Comparison of ENCODE assay signal across 8 mouse cellular contexts in the genomic region with DNA sequence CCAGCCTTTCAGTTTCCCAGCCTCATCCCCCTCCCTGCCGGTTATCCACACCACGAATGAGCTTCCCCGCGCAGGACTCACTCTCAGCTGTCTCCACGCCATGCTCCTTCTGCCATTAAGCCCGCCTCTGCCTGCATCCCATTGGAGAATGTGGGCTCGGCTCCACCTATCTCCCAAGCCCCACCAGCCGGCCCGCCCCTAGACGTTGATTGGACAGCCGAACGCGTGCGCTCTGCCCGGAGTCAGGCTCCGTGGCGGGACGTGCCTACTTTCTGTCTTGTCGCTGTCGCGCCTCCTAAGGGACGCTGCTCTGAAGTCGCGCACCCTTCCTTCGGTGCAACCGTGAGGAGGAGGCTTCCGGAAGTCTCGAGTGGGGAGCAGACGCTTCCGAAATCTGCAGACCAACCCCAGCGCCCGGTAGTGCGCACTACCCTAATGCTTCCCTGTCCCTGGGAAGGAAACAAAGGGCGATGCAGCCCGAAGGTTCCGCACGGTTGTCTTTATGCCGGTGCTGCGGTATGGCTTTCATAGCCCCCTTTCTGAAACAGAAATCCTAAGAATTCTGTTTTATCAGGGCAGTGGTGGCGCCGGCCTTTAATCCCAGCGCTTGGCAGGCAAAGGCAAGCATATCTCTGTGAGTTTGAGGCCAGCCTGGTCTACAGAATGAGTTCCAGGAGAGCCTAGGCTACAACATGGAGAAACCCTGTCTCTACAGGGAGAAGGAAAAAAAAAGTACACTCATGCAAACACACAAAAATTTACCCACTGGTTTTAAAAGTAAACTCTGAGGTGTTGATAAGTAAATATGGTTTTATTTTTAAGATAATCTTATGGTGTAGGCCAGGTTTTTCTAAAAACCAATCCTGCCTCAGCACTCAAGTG. TPM values are rescaled to one million over a fixed set of nuclear protein-coding genes. Genes with fewer than 3 reads are reported as not detected.
A peak's percentile ranks its signal among the peaks of the same experiment; 100 is the strongest.
DNase-seq lines count a peak whose midpoint lies in the region; ATAC-seq and TF ChIP-seq lines count a peak whose summit lies in the region.

A gene (minus strand): TSS at position 403 of the 882 bp plus-strand sequence.

- H3K4me3 ChIP-seq in bone marrow macrophage, adult 2 months (ENCODE audit: insufficient read depth, low read length), result peak within 1 kb of the TSS; percentile 87
- H3K4me3 ChIP-seq in embryonic fibroblast, embryonic 13.5 days (ENCODE audit: insufficient read depth, low read length), result peak within 1 kb of the TSS; percentile 76
- peak within 1 kb of the TSS; percentile 57 for H3K4me3 ChIP-seq in kidney, embryonic 14.5 days (ENCODE audit: low read length)
- H3K4me3 ChIP-seq in limb, embryonic 15.5 days, result peak within 1 kb of the TSS; percentile 68

- H3K9ac ChIP-seq in kidney, embryonic 14.5 days (ENCODE audit: low read depth, low read length), result peak within 1 kb of the TSS; percentile 48
- peak within 1 kb of the TSS; percentile 63 for H3K9ac ChIP-seq in limb, embryonic 15.5 days

- TF ChIP-seq POLR2A in bone marrow macrophage, adult 2 months (IDR thresholded peaks at IDR 0.05; ENCODE audit: borderline replicate concordance, low read depth, low read length), result no peak
- TF ChIP-seq POLR2A in embryonic fibroblast, embryonic 13.5 days (IDR thresholded peaks at IDR 0.05; ENCODE audit: low read depth, low read length), result peak; percentile 93

- no peaks in the 10 kb centered on the region for H3K27me3 ChIP-seq in kidney, embryonic 14.5 days (ENCODE audit: control insufficient read depth, insufficient read depth, low read length)
- no peaks in the 10 kb centered on the region for H3K27me3 ChIP-seq in limb, embryonic 15.5 days

- peaks cover 8% of the 10 kb centered on the region; the same call in 1 of the 2 replicates for H3K4me1 ChIP-seq in bone marrow macrophage, adult 2 months (ENCODE audit: control insufficient read depth, insufficient read depth, low read length)
- H3K4me1 ChIP-seq in embryonic fibroblast, embryonic 13.5 days (ENCODE audit: control insufficient read depth, insufficient read depth, low read length), result 0 out of 2 replicates have a peak, but pooled peaks cover 4% of the 10 kb centered on the region
- peaks cover 11% of the 10 kb centered on the region for H3K4me1 ChIP-seq in kidney, embryonic 14.5 days (ENCODE audit: control insufficient read depth, insufficient read depth, low read length)
- peaks cover 17% of the 10 kb centered on the region for H3K4me1 ChIP-seq in limb, embryonic 15.5 days

- H3K4me2 ChIP-seq in kidney, embryonic 14.5 days (replicated peaks; ENCODE audit: low read depth, low read length), result peak within 1 kb of the TSS; percentile 67
- H3K4me2 ChIP-seq in limb, embryonic 15.5 days, result peak within 1 kb of the TSS; percentile 72

- ATAC-seq in kidney, embryonic 14.5 days (ENCODE audit: low FRiP score, low TSS enrichment), result peak; percentile 99
- peak; percentile 96 for ATAC-seq in limb, embryonic 15.5 days (ENCODE audit: insufficient number of reproducible peaks, low FRiP score, low TSS enrichment, low read depth)

- TF ChIP-seq CTCF in bone marrow macrophage, adult 2 months (IDR thresholded peaks at IDR 0.05; ENCODE audit: low read depth, low read length), result no peak
- no peak for TF ChIP-seq CTCF in embryonic fibroblast, embryonic 13.5 days (IDR thresholded peaks at IDR 0.05; ENCODE audit: borderline replicate concordance, insufficient read depth, low read length)

- no peaks in the 10 kb centered on the region for H3K9me3 ChIP-seq in kidney, embryonic 14.5 days (ENCODE audit: control insufficient read depth, low read length)
- no peaks in the 10 kb centered on the region for H3K9me3 ChIP-seq in limb, embryonic 15.5 days

- DNase-seq in A20 (ENCODE audit: low read depth, low spot score), result peak; percentile 98
- peak; percentile 97 to 98 for DNase-seq in heart, adult 9 months (ENCODE audit: low spot score in 2 of 2)
- peak; percentile 88 to 92 for DNase-seq in monocyte, adult 2 months (ENCODE audit: low read depth in 1 of 2, low spot score in 2 of 2)
- DNase-seq in spleen, postnatal 36 days (ENCODE audit: low spot score in 2 of 2), result peak; percentile 96 to 97

- under 1% methylated on average over 42 of the region's 42 CpGs for WGBS in kidney, embryonic 14.5 days
- under 1% methylated on average over 42 of the region's 42 CpGs for WGBS in limb, embryonic 15.5 days

- H3K36me3 ChIP-seq in kidney, embryonic 14.5 days (ENCODE audit: control insufficient read depth, insufficient read depth, low read length), result peaks cover 21% of the 10 kb centered on the region
- peaks cover 21% of the 10 kb centered on the region for H3K36me3 ChIP-seq in limb, embryonic 15.5 days

- peak within 1 kb of the TSS; percentile 96 for H3K27ac ChIP-seq in bone marrow macrophage, adult 2 months (ENCODE audit: insufficient read depth, low read depth, low read length)
- H3K27ac ChIP-seq in embryonic fibroblast, embryonic 13.5 days (ENCODE audit: insufficient read depth, low read length), result peak within 1 kb of the TSS; percentile 92
- H3K27ac ChIP-seq in kidney, embryonic 14.5 days (ENCODE audit: low read depth, low read length), result peak within 1 kb of the TSS; percentile 89
- peak within 1 kb of the TSS; percentile 97 for H3K27ac ChIP-seq in limb, embryonic 15.5 days

RNA-seq across cellular contexts. Expression of the gene that starts here (rescaled TPM):
- 7.4 and 9.4 TPM in 2 replicates for polyA plus RNA-seq in bone marrow macrophage, adult 2 months (2012; ENCODE audit: insufficient read depth, insufficient read length, missing spikeins)
- polyA plus RNA-seq in embryonic fibroblast, embryonic 13.5 days (2011; ENCODE audit: insufficient read length, low read depth, missing spikeins), result 8.0 and 10.6 TPM in 2 replicates
- 45.6 and 48.3 TPM in 2 replicates for polyA plus RNA-seq in kidney, embryonic 14.5 days (2014; fragmentation: Nextera tagmentation; extraction: Ambion mirVana)
- polyA plus RNA-seq in limb, embryonic 15.5 days (2015; fragmentation: Nextera tagmentation; extraction: Ambion mirVana), result 37.7 and 41.8 TPM in 2 replicates

Comparison
In these comparisons a context has a peak if more than half of its experiments do, and no peak if none do; other contexts are left out.
1. Peak in every context shown above with its lines: DNase-seq, ATAC-seq, H3K4me3 ChIP-seq and H3K27ac ChIP-seq.